Mouse (Mus musculus) thymus, postnatal 36 days (tissue): Measurements from ENCODE around the gene Akap6.

Source experiments
- DNase-seq, 2 experiments: peaks; one replicate each; pipeline ENCODE4 v3.0.0; 2022; ENCODE audit warnings: mixed read lengths in 2 of 2

The Akap6 gene

DNA sequence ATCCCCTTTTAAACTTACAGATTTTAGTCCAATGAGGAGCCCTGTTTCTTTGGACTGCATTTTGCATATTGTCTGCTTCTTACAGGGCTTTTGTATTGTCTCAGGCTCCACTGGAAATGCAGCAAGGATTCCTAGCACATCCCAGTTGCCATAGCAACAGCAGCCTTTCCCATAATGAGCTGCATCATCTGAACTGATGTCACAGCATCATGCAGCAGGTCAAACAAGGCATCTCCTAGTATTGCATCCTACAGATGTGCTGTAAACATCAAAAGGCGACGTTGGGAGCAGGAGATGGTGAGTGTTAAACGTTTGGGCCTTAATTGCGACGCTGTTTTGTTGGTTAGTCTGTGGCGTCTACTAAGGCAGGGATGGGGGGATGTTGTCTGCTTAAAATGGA lies at the start of gene Akap6:
Akap6 (plus strand) TSS at position 238 of the 400 bp plus-strand sequence.
- DNase-seq = no peak

DNA sequence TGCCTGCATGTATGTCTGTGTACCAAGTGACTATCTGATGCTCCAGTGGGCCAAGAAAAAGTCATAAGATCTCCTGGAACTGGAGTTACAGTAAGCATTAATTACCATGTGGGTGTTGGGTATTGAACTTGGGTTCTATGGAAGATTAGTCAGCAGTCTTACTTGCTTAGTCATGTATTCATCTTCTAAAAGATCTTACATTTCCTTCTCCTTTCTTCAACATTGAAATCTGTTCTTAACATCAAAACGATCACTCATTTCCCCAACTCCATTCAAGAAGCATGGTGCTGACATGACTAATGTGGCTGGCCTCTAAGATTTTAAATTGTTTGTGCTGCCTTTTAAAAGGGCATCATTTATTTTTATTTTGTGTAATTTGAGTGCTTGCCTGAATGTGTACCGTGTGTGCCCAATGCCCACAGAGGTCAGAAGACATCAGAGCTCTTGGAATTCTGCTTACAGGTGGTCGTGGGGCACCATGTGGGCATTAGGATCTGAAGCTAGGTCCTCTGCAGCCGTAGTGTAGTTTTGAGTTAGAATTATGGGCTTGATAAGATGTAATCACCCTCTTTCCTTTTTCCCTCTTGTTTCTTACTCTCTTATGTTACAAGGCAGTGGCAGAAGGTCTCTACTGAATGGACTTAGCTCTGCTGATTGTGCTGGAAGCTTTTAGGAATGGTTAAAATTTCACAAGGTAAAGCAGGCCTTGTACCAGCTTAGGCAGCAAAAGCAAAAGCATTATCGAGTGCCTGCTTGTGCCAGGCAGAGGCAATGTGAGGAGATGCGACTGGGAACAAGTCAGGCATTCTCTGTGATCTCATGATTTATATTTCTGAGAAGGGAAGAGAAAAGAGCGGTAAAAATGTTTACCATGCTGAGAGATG lies 36.0 kb upstream of the Akap6 start:
- no peak for DNase-seq

GRCm38 (mm10) chr12:52664944-52665343 lies 34.2 kb upstream of the Akap6 start:
- no peak for DNase-seq

GRCm38 (mm10) chr12:52671436-52671835 lies 27.7 kb upstream of the Akap6 start:
- no peak for DNase-seq

GRCm38 (mm10) chr12:52671943-52672342 lies 27.2 kb upstream of the Akap6 start:
- no peak for DNase-seq

DNA sequence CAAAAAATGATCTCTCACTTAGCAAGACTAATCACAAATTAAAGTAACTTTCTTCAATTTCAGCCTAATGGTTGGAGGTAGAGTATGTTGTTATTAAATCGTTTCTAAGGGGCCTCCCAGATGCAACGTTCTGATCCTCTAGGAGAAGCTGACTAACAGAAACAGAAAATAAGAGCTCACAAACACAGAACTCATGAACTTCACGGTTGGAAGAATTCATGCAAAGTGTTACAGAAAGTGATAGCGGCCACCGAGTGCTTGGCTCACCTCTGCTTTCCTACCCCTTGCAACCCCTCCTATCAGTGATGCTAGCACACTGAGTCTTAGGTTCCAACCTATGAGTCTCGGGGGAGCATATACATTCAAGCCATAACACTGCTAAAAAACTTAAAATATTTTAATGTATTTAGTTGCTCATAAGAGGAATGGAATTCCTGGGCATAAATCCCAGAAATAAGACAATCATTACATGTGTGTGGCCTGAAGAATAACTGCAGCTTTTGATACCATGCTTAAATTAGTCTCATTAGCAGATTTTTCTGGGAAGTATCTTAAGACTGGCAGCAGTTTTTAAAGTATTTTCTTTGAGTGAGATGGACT lies 25.7 kb upstream of the Akap6 start:
- no peak for DNase-seq

DNA sequence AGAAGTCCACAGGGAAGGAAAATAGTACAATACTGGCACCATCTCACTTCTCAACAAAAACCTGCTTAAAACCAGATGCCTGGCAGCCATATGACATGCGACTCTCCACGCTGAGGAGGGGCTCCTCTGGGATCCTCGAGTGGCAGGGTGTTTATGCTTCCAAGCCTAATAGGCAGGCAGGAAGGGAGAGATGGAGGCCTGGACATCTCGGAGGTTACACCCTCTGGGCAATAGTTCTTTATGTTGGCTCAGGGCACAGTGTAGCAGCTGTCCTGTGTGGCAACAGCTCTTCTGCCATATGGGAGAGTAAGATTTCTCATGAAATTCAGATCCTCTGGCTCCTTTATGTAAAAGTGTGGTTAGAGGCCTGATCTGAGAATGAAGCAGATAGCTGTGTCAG lies 24.2 kb upstream of the Akap6 start:
- no peak for DNase-seq

GRCm38 (mm10) chr12:52687355-52687754 lies 11.8 kb upstream of the Akap6 start:
- DNase-seq = no peak

DNA sequence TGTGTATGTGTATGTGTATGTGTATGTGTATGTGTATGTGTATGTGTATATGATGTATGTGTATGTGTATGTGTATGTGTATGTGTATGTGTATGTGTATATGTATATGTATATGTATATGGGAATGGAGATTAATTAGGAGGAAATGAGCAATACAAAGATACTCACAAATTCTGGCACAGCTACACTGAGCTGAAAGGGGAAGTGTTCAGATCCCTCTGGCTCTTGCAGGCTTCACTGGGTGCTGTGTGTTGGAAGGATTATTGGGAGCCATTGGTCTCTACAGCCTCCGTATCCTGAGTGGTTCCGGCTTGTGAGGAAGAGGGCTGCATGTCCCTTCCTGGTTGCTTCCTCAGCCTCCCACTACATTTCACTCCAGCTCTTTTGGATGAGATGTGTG lies 10.5 kb upstream of the Akap6 start:
- DNase-seq = no peak

GRCm38 (mm10) chr12:52691552-52691951 lies 7.6 kb upstream of the Akap6 start:
- no peak for DNase-seq

- peak in 1 of 2 experiments; percentile 14 for DNase-seq
These were observed 6.8 kb upstream of the Akap6 start for GRCm38 (mm10) chr12:52692290-52692974.

- no peak for DNase-seq
These were observed 1.6 kb upstream of the Akap6 start for GRCm38 (mm10) chr12:52697407-52698109.

GRCm38 (mm10) chr12:52698276-52698930 lies 780 bp upstream of the Akap6 start:
- DNase-seq = no peak

- DNase-seq = no peak
These were observed 946 bp downstream of the Akap6 start for GRCm38 (mm10) chr12:52699961-52700696.

- DNase-seq = no peak
These were observed 1.6 kb downstream of the Akap6 start for GRCm38 (mm10) chr12:52700697-52701191.

DNA sequence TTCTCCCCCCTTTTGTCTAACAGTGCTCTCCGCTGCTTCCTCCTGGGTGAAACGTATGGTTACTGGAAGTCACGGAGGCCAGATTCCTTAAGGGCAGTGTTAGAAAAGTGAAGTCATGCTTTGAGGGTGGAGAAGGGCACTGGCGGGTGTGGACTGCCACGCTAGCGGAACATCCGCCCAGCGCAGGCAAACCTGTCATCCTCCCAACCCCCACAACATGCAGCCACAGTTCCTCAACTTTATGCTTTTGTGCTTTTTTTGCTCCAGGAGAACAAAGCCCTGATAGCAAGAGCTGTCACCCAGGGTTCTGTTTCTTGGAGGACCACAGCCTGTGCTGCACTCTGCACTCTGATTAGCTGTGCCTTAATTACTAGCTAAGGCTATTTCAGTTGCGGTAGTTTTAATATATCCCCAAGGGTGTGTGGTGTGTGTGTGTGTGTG lies 2.0 kb downstream of the Akap6 start:
- DNase-seq = peak; percentile 39 to 47

DNA sequence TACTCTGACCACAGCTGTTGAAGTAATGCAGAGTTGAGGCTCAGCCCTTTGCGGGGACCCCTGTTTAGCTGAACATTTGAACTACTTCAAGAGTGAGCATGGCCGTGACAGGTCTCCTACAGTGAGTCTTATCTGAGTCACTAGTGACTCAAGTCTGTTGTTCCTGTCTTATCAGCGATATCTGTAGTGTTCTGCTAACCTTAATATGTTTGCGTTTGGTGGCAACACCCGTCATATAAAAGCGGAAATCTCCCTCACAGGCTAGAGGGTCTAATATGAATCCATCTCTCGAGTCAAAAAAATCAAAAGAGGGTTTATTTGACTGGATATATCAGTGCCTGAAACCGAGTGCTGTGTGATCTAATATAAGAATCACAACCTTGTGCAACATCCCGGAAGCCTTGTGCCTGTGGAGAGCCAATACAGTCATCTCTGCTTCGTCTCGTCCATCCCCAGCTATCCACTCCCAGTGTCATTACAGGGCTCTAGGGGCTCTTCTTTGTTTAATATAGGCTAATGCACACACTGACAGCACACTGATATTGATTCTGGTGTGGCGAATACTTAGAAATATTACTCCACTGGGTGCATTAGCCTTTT lies 3.3 kb downstream of the Akap6 start:
- DNase-seq = no peak

GRCm38 (mm10) chr12:52704081-52704480 lies 4.9 kb downstream of the Akap6 start:
- DNase-seq = no peak

DNA sequence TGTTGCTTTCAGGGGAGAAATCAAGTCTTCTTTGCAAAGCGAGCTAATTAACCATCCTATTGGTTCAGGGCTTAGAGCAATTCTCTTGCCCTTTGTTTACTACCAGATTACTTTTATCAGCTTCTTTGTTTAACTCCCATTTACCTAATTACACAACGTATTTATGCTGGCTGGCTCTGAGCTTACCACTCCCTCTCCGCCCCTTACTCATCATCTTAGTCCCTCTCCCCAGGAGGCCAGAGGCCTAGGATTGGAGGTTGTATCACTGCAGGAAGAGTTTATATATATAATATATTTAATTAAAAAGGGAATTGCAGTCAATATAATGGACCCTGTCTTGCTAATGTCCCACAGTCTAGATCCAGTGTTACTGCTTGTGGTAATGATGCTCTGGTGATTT lies 5.6 kb downstream of the Akap6 start:
- DNase-seq = no peak

DNA sequence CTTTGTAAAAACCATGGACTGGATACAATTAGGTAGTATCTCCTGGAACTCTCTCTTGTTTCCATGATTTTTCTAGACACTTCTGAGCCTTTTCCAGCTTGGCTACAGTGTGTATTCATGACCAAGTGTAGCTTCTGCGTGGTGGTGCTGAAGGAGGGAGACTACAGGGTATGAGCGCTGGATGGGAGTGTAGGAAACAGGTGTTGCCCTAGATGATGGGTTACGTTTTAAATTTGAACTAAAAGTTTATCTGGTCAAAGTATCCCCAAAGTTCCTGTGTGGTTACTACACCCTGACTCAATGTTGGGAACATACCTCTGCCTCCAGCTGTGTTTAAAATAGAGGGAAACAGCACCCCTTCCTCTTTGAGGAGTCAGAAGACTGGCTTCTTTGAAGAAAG lies 12.2 kb downstream of the Akap6 start:
- no peak for DNase-seq
